ENCODE assay signal across 7 mouse cellular contexts in the genomic region with DNA sequence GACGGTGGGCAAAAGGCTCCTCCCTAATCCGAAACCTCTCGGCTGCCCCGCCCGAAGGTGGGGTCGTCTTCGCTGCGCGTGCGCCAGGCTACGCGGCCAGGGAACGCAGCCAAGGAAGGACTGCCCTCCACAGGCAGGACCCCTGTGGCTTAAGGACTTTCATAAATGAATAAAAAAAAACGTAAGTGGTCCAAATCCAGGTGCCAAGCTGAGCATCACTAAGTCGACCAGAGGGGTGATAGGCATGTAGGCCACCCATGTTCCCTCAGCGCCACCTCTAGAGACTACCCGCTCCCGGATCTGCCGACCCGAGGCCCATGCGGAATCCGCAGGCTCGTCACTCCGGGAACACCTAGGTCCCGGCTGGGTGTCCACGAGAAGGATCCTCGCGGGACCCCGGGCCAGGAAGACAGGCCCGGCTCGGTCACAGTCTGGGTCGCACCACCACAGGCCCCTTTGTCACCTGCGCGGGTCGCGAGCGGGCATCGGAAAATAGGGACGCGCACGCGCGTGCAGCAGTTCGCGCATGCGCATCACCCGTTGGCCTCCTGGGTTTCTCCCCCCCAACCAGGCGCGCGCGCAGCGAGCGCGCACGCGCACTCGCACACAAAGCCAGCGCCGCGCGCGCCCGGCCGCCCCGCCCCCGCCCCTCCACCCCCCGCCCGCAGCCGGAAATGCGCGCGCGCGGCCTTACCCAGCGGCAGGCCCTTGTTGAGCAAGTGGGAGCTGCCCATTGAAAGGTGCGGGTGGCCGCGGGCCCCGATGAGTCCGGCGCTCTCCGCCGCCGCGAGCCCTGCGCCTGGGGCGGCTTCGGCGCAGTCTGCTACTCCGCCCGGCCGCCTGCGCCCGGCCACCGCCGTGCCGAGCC. TPM values are rescaled to one million over a fixed set of nuclear protein-coding genes. Genes with fewer than 3 reads are reported as not detected.
DNase-seq lines count a peak whose midpoint lies in the region; ATAC-seq lines count a peak whose summit lies in the region.

No protein-coding gene starts in this region.

- peak; percentile 56 for ATAC-seq in granulocyte monocyte progenitor cell, adult 5-6 weeks (replicated peaks; ENCODE audit: poor library complexity, severe bottlenecking)
- peak; percentile 69 for ATAC-seq in midbrain, embryonic 13.5 days

- H3K4me2 ChIP-seq in midbrain, embryonic 13.5 days (replicated peaks), result peak overlapping the region; percentile 93

- no peaks in the 10 kb centered on the region for H3K9me3 ChIP-seq in embryonic facial prominence, embryonic 10.5 days
- H3K9me3 ChIP-seq in limb, embryonic 10.5 days (replicated peaks), result no peaks in the 10 kb centered on the region
- H3K9me3 ChIP-seq in midbrain, embryonic 13.5 days, result no peaks in the 10 kb centered on the region

- peaks cover 35% of the 10 kb centered on the region for H3K36me3 ChIP-seq in embryonic facial prominence, embryonic 10.5 days (replicated peaks)
- H3K36me3 ChIP-seq in limb, embryonic 10.5 days, result peaks cover 38% of the 10 kb centered on the region
- H3K36me3 ChIP-seq in midbrain, embryonic 13.5 days, result peaks cover 4% of the 10 kb centered on the region

- peaks cover 37% of the 10 kb centered on the region for H3K4me1 ChIP-seq in embryonic facial prominence, embryonic 10.5 days
- H3K4me1 ChIP-seq in limb, embryonic 10.5 days, result peaks cover 26% of the 10 kb centered on the region
- peaks cover 45% of the 10 kb centered on the region for H3K4me1 ChIP-seq in midbrain, embryonic 13.5 days (replicated peaks)

- H3K27ac ChIP-seq in embryonic facial prominence, embryonic 10.5 days (replicated peaks), result peak overlapping the region; percentile 98
- H3K27ac ChIP-seq in limb, embryonic 10.5 days, result peak overlapping the region; percentile 99
- H3K27ac ChIP-seq in midbrain, embryonic 13.5 days, result peak overlapping the region; percentile 99

- peak overlapping the region; percentile 92 for H3K4me3 ChIP-seq in embryonic facial prominence, embryonic 10.5 days
- H3K4me3 ChIP-seq in limb, embryonic 10.5 days, result peak overlapping the region; percentile 91
- H3K4me3 ChIP-seq in midbrain, embryonic 13.5 days (replicated peaks), result peak overlapping the region; percentile 76

- WGBS in embryonic facial prominence, embryonic 10.5 days, result under 1% methylated on average over 97 of the region's 97 CpGs
- WGBS in limb, embryonic 10.5 days, result 1% methylated on average over 96 of the region's 97 CpGs
- under 1% methylated on average over 96 of the region's 97 CpGs for WGBS in midbrain, embryonic 13.5 days

- peaks cover 6% of the 10 kb centered on the region; the same call in 1 of the 2 replicates for H3K27me3 ChIP-seq in embryonic facial prominence, embryonic 10.5 days (replicated peaks; ENCODE audit: low read depth, poor library complexity, severe bottlenecking)
- no peaks in the 10 kb centered on the region for H3K27me3 ChIP-seq in limb, embryonic 10.5 days (ENCODE audit: low read depth, poor library complexity, severe bottlenecking)
- H3K27me3 ChIP-seq in midbrain, embryonic 13.5 days, result no peaks in the 10 kb centered on the region

- DNase-seq in adrenal gland, postnatal 10 days, result peak; percentile 93
- peak; percentile 95 for DNase-seq in embryonic facial prominence, embryonic 10.5 days (ENCODE audit: low spot score)
- peak; percentile 87 for DNase-seq in kidney, adult 11 months
- peak; percentile 96 for DNase-seq in limb, embryonic 10.5 days (ENCODE audit: low spot score)
- DNase-seq in spleen, adult 12 weeks (ENCODE audit: low spot score), result peak; percentile 90

- peak overlapping the region; percentile 95 for H3K9ac ChIP-seq in midbrain, embryonic 13.5 days (replicated peaks)

RNA-seq across cellular contexts. Expression of a gene that starts 0.5 kb away (rescaled TPM):
- total RNA-seq in adrenal gland, postnatal 10 days (2021), result 100 to 1,000 TPM; 202 to 229 TPM
- polyA plus RNA-seq in embryonic facial prominence, embryonic 10.5 days (2016; fragmentation: Nextera tagmentation; extraction: Ambion mirVana), result 419 and 420 TPM in 2 replicates
- total RNA-seq in granulocyte monocyte progenitor cell, adult 5-6 weeks (2014; fragmentation: Nextera tagmentation), result 97.5 and 121 TPM in 2 replicates
- 95.4 and 119 TPM in 2 replicates for total RNA-seq in granulocyte monocyte progenitor cell, adult 5-6 weeks (2017)
- 440 and 473 TPM in 2 replicates for polyA plus RNA-seq in limb, embryonic 10.5 days (2016; fragmentation: Nextera tagmentation; extraction: Ambion mirVana)
- polyA plus RNA-seq in midbrain, embryonic 13.5 days (2015; fragmentation: Nextera tagmentation; extraction: Ambion mirVana), result 527 and 571 TPM in 2 replicates

RNA-seq across cellular contexts. Expression of a gene that starts 56.1 kb away (rescaled TPM):
- 1 to 10 TPM; 7.8 to 8.5 TPM for total RNA-seq in adrenal gland, postnatal 10 days (2021)
- polyA plus RNA-seq in embryonic facial prominence, embryonic 10.5 days (2016; fragmentation: Nextera tagmentation; extraction: Ambion mirVana), result 3.5 and 3.6 TPM in 2 replicates
- not detected in 2 replicates for total RNA-seq in granulocyte monocyte progenitor cell, adult 5-6 weeks (2014; fragmentation: Nextera tagmentation)
- not detected in 2 replicates for total RNA-seq in granulocyte monocyte progenitor cell, adult 5-6 weeks (2017)
- polyA plus RNA-seq in limb, embryonic 10.5 days (2016; fragmentation: Nextera tagmentation; extraction: Ambion mirVana), result 2.8 TPM in 2 replicates
- 1.1 and 1.9 TPM in 2 replicates for polyA plus RNA-seq in midbrain, embryonic 13.5 days (2015; fragmentation: Nextera tagmentation; extraction: Ambion mirVana)

Comparison
In these comparisons a context has a peak if more than half of its experiments do, and no peak if none do; other contexts are left out.
1. Peak in every context shown above with its lines: DNase-seq, ATAC-seq, H3K4me3 ChIP-seq and H3K27ac ChIP-seq.